Mouse (Mus musculus) MEL (cell line): ENCODE results near the gene Atm. TPM values are rescaled to one million over a fixed set of nuclear protein-coding genes. Genes with fewer than 3 reads are reported as not detected.

Experiments used
- DNase-seq: peaks from one replicate; pipeline ENCODE4 v3.0.0; 2011; ENCODE audit warnings: low read depth, low spot score
- H3K27ac ChIP-seq: 2 replicates; pipeline ENCODE4 v1.5.1; 2012; ENCODE audit warnings: low read depth, mild to moderate bottlenecking, control low read depth, low read length, moderate library complexity; ENCODE audit not compliant: control insufficient read depth
- H3K27me3 ChIP-seq, 2 experiments: fragments of 150-350 bp in 1 of 2; sonication (generic) in 1 of 2; 2 replicates each; pipeline ENCODE4 v1.6.1; 2012; ENCODE audit warnings: low read length in 2 of 2, mild to moderate bottlenecking in 2 of 2, improper control_type of control experiment in 1 of 2, moderate library complexity in 1 of 2; ENCODE audit not compliant: insufficient read depth in 2 of 2, control insufficient read depth in 1 of 2
- H3K36me3 ChIP-seq, 2 experiments: 2 replicates each; pipeline ENCODE4 v1.6.1; 2012 to 2014; ENCODE audit warnings: low read length in 2 of 2, improper control_type of control experiment in 1 of 2, inconsistent platforms in 1 of 2, mild to moderate bottlenecking in 1 of 2; ENCODE audit not compliant: insufficient read depth in 2 of 2, control insufficient read depth in 1 of 2
- H3K4me1 ChIP-seq, 2 experiments: fragments of 150-350 bp in 1 of 2; sonication (generic) in 1 of 2; 2 replicates each; pipeline ENCODE4 v1.6.1; 2012; ENCODE audit warnings: low read length in 2 of 2, improper control_type of control experiment in 1 of 2, mild to moderate bottlenecking in 1 of 2; ENCODE audit not compliant: insufficient read depth in 2 of 2, control insufficient read depth in 1 of 2
- H3K4me3 ChIP-seq, 2 experiments: fragments of 150-350 bp in 1 of 2; sonication (generic) in 1 of 2; 2 replicates each; pipeline ENCODE4 v1.5.1; 2012; ENCODE audit warnings: low read depth in 2 of 2, low read length in 2 of 2, mild to moderate bottlenecking in 2 of 2, moderate library complexity in 2 of 2, control low read depth in 1 of 2, improper control_type of control experiment in 1 of 2; ENCODE audit not compliant: control insufficient read depth in 1 of 2, insufficient read depth in 1 of 2
- H3K79me2 ChIP-seq: 2 replicates; pipeline ENCODE4 v1.6.1; 2012; ENCODE audit warnings: mild to moderate bottlenecking, low read length, moderate library complexity; ENCODE audit not compliant: control insufficient read depth, poor library complexity, insufficient read depth
- H3K9ac ChIP-seq: 2 replicates; pipeline ENCODE4 v1.6.1; 2012; ENCODE audit warnings: low read depth, mild to moderate bottlenecking, control low read depth, low read length, moderate library complexity; ENCODE audit not compliant: control insufficient read depth, poor library complexity, severe bottlenecking
- H3K9me3 ChIP-seq: fragments of 150-350 bp; sonication (generic); replicated peaks from 2 replicates; pipeline ENCODE4 v1.6.1; 2012; ENCODE audit warnings: mild to moderate bottlenecking, low read length, improper control_type of control experiment, moderate library complexity; ENCODE audit not compliant: insufficient read depth
- CHD1 ChIP-seq: IDR thresholded peaks from 2 replicates; pipeline ENCODE4 v1.6.1; 2012; ENCODE audit warnings: low read depth, mild to moderate bottlenecking, inconsistent platforms, low read length, improper control_type of control experiment
- CHD2 ChIP-seq: IDR thresholded peaks from 2 replicates; pipeline ENCODE4 v1.6.1; 2011; ENCODE audit warnings: low read length, improper control_type of control experiment
- CTCF ChIP-seq, 3 experiments: IDR thresholded peaks in 2 of 3; conservative IDR thresholded peaks in 1 of 3; 2 replicates each; pipeline ENCODE4 v1.5.1; 2011 to 2012; ENCODE audit warnings: low read length in 3 of 3, low read depth in 2 of 3, mild to moderate bottlenecking in 2 of 3, improper control_type of control experiment in 1 of 3, inconsistent platforms in 1 of 3, mixed read lengths in 1 of 3, moderate library complexity in 1 of 3; ENCODE audit not compliant: control insufficient read depth in 1 of 3, insufficient read depth in 1 of 3, poor library complexity in 1 of 3, severe bottlenecking in 1 of 3
- E2F4 ChIP-seq: IDR thresholded peaks from 2 replicates; pipeline ENCODE4 v1.6.1; 2011; ENCODE audit warnings: low read depth, low read length, improper control_type of control experiment, borderline replicate concordance
- ELF1 ChIP-seq: IDR thresholded peaks from 2 replicates; pipeline ENCODE4 v1.6.1; 2014; ENCODE audit warnings: low read depth, mild to moderate bottlenecking, inconsistent platforms, low read length, improper control_type of control experiment, moderate library complexity
- EP300 ChIP-seq, 2 experiments: IDR thresholded peaks; 2 replicates each; pipeline ENCODE4 v1.6.1; 2011; ENCODE audit warnings: improper control_type of control experiment in 2 of 2, low read length in 2 of 2, low read depth in 1 of 2, mild to moderate bottlenecking in 1 of 2
- ETS1 ChIP-seq: IDR thresholded peaks from 2 replicates; pipeline ENCODE4 v1.6.1; 2012; ENCODE audit warnings: low read depth, mild to moderate bottlenecking, inconsistent platforms, low read length, improper control_type of control experiment, moderate library complexity
- GATA1 ChIP-seq: IDR thresholded peaks from 2 replicates; pipeline ENCODE4 v1.6.1; 2011; ENCODE audit warnings: low read depth, low read length, improper control_type of control experiment
- HCFC1 ChIP-seq: IDR thresholded peaks from 2 replicates; pipeline ENCODE4 v1.6.1; 2012; ENCODE audit warnings: low read depth, mild to moderate bottlenecking, inconsistent platforms, low read length, improper control_type of control experiment, moderate library complexity
- KAT2A ChIP-seq: conservative IDR thresholded peaks from 2 replicates; pipeline ENCODE4 v1.6.1; 2012; ENCODE audit warnings: low read depth, low read length, improper control_type of control experiment, inconsistent platforms
- MEF2A ChIP-seq: IDR thresholded peaks from 2 replicates; pipeline ENCODE4 v1.6.1; 2014; ENCODE audit warnings: low read depth, mild to moderate bottlenecking, inconsistent platforms, low read length, improper control_type of control experiment; ENCODE audit not compliant: poor library complexity, insufficient replicate concordance, severe bottlenecking; ENCODE audit errors: extremely low read depth
- MXI1 ChIP-seq: IDR thresholded peaks from 2 replicates; pipeline ENCODE4 v1.6.1; 2011; ENCODE audit warnings: mild to moderate bottlenecking, low read depth, low read length, improper control_type of control experiment
- MYB ChIP-seq: IDR thresholded peaks from 2 replicates; pipeline ENCODE4 v1.6.1; 2011; ENCODE audit warnings: mild to moderate bottlenecking, low read depth, low read length, improper control_type of control experiment
- NRF1 ChIP-seq: IDR thresholded peaks from 2 replicates; pipeline ENCODE4 v1.6.1; 2014; ENCODE audit warnings: low read depth, mild to moderate bottlenecking, inconsistent platforms, low read length, improper control_type of control experiment, moderate library complexity; ENCODE audit not compliant: poor library complexity, insufficient read depth, severe bottlenecking
- POLR2AphosphoS2 ChIP-seq: IDR thresholded peaks from 2 replicates; pipeline ENCODE4 v1.6.1; 2011; ENCODE audit warnings: low read length, improper control_type of control experiment
- POLR2AphosphoS5 ChIP-seq: IDR thresholded peaks from 2 replicates; pipeline ENCODE4 v1.6.1; 2012; ENCODE audit warnings: low read depth, borderline replicate concordance, mild to moderate bottlenecking, inconsistent platforms, low read length, moderate library complexity, mixed read lengths
- RCOR1 ChIP-seq: IDR thresholded peaks from 2 replicates; pipeline ENCODE4 v1.6.1; 2012; ENCODE audit warnings: low read depth, mild to moderate bottlenecking, inconsistent platforms, low read length, improper control_type of control experiment
- SIN3A ChIP-seq: IDR thresholded peaks from 2 replicates; pipeline ENCODE4 v1.6.1; 2012; ENCODE audit warnings: low read length, improper control_type of control experiment, inconsistent platforms
- SMC3 ChIP-seq: IDR thresholded peaks from 2 replicates; pipeline ENCODE4 v1.6.1; 2011; ENCODE audit warnings: low read depth, low read length, improper control_type of control experiment
- TAL1 ChIP-seq: IDR thresholded peaks from 2 replicates; pipeline ENCODE4 v1.6.1; 2012; ENCODE audit warnings: mild to moderate bottlenecking, inconsistent platforms, low read length, moderate library complexity, mixed read lengths
- TBP ChIP-seq: IDR thresholded peaks from 2 replicates; pipeline ENCODE4 v1.8.0; 2011; ENCODE audit warnings: low read depth, low read length, improper control_type of control experiment
- TCF12 ChIP-seq: IDR thresholded peaks from 2 replicates; pipeline ENCODE4 v1.6.1; 2014; ENCODE audit warnings: low read depth, mild to moderate bottlenecking, inconsistent platforms, low read length, improper control_type of control experiment, moderate library complexity
- UBTF ChIP-seq: IDR thresholded peaks from 2 replicates; pipeline ENCODE4 v1.6.1; 2012; ENCODE audit warnings: low read depth, mild to moderate bottlenecking, inconsistent platforms, low read length, improper control_type of control experiment, moderate library complexity, borderline replicate concordance; ENCODE audit not compliant: insufficient read depth
- USF2 ChIP-seq, 2 experiments: IDR thresholded peaks; 2 replicates each; pipeline ENCODE4 v1.6.1; 2011 to 2012; ENCODE audit warnings: improper control_type of control experiment in 2 of 2, low read length in 2 of 2, borderline replicate concordance in 1 of 2, inconsistent platforms in 1 of 2, low read depth in 1 of 2, mild to moderate bottlenecking in 1 of 2; ENCODE audit not compliant: insufficient read depth in 1 of 2
- ZKSCAN1 ChIP-seq: IDR thresholded peaks from 2 replicates; pipeline ENCODE4 v1.6.1; 2012; ENCODE audit warnings: low read depth, mild to moderate bottlenecking, inconsistent platforms, low read length, improper control_type of control experiment, moderate library complexity
- ZNF384 ChIP-seq: IDR thresholded peaks from 2 replicates; pipeline ENCODE4 v1.6.1; 2012; ENCODE audit warnings: low read depth, mild to moderate bottlenecking, inconsistent platforms, low read length, improper control_type of control experiment
- polyA plus RNA-seq, 2 experiments: library from polyadenylated mRNA; stranded (reverse) in 1 of 2; unstranded in 1 of 2; fragments of >175 nt in 1 of 2; fragments of >200 nt in 1 of 2; gene quantifications; 2 replicates each; pipeline versions ENCODE4 v1.2.1 to v1.2.4; 2012; ENCODE audit warnings: low replicate concordance in 2 of 2, low read depth in 1 of 2; ENCODE audit not compliant: insufficient read length in 2 of 2, insufficient read depth in 1 of 2, missing spikeins in 1 of 2
- total RNA-seq: library from RNA; depleted of rRNA; stranded (reverse); fragments of 300-350 nt; gene quantifications from 2 replicates; pipeline ENCODE4 v1.2.3, GENCODE M21; 2012

Gene Atm
- total and polyA plus RNA-seq, 3 experiments = 16.0 to 21.4 TPM; not detected in 1

- no peaks in the 10 kb centered on the region for H3K9me3 ChIP-seq
- H3K9ac ChIP-seq = no peak overlapping the region
- H3K27ac ChIP-seq = no peak overlapping the region
- TF ChIP-seq KAT2A (no peak), MYB (no peak), GATA1 (peak; percentile 38; the same call in 1 of the 2 replicates), TCF12 (peak; percentile 58; the same call in 1 of the 2 replicates), RCOR1 (no peak), EP300 (IDR thresholded peaks at IDR 0.05; ENCODE audit: low read depth in 1 of 2, low read length in 2 of 2) (peak; percentile 49 to 57; a peak in 3 of 4 replicates), UBTF (no peak), E2F4 (no peak)
- H3K4me3 ChIP-seq = no peak overlapping the region
- H3K36me3 ChIP-seq = peaks cover 12 to 50% of the 10 kb centered on the region in 2 experiments
- peaks cover 0 to 4% of the 10 kb centered on the region in 2 experiments; a peak in 2 of 4 replicates for H3K4me1 ChIP-seq
- no peaks in the 10 kb centered on the region for H3K27me3 ChIP-seq
- no peaks in the 10 kb centered on the region for H3K79me2 ChIP-seq
- DNase-seq = no peak
These were observed 36.2 kb upstream of the Atm start for GRCm38 (mm10) chr9:53572516-53573307.

- no peak for DNase-seq
- Histone ChIP-seq H3K27ac (no peak overlapping the region), H3K4me1 (peaks cover 0 to 4% of the 10 kb centered on the region in 2 experiments; a peak in 2 of 4 replicates), H3K9me3 (no peaks in the 10 kb centered on the region), H3K4me3 (no peak overlapping the region), H3K27me3 (no peaks in the 10 kb centered on the region), H3K36me3 (peaks cover 12 to 50% of the 10 kb centered on the region in 2 experiments), H3K79me2 (no peaks in the 10 kb centered on the region), H3K9ac (no peak overlapping the region)
- TF ChIP-seq ZNF384 (no peak), CHD2 (no peak), ZKSCAN1 (no peak), POLR2AphosphoS5 (no peak), TBP (no peak), POLR2AphosphoS2 (no peak), NRF1 (no peak), MXI1 (no peak), EP300 (IDR thresholded peaks at IDR 0.05; ENCODE audit: low read depth in 1 of 2, low read length in 2 of 2) (no peak), SMC3 (no peak), CHD1 (no peak), TAL1 (no peak), HCFC1 (no peak), CTCF (IDR thresholded peaks at IDR 0.05 in 2 of 3, conservative IDR thresholded peaks at IDR 0.05 in 1 of 3; ENCODE audit: control insufficient read depth in 1 of 3, insufficient read depth in 1 of 3, low read depth in 2 of 3, low read length in 3 of 3, poor library complexity in 1 of 3, severe bottlenecking in 1 of 3) (no peak), ETS1 (no peak), MEF2A (no peak), USF2 (IDR thresholded peaks at IDR 0.05; ENCODE audit: borderline replicate concordance in 1 of 2, insufficient read depth in 1 of 2, low read depth in 1 of 2, low read length in 2 of 2) (no peak), SIN3A (no peak), ELF1 (no peak)
These were observed 34.1 kb upstream of the Atm start for GRCm38 (mm10) chr9:53570662-53571061.
